Mouse (Mus musculus) heart, embryonic 13.5 days (tissue): ENCODE measurements around the gene Rnaseh2a. TPM values are rescaled to one million over a fixed set of nuclear protein-coding genes. Genes with fewer than 3 reads are reported as not detected.
"Not testable (repeated sequence)": the region's sequence is repeated elsewhere in the genome, so short reads cannot be mapped to it uniquely, and the experiment has no call there.

Source experiments
- ATAC-seq: fragments of 200-750 bp; cut with Nextera tagmentation; 2 replicates; pipeline ENCODE4 v1.8.0; 2017; ENCODE audit warnings: moderate TSS enrichment; ENCODE audit not compliant: insufficient number of reproducible peaks, low FRiP score, low TSS enrichment; ENCODE audit errors: extremely low read depth
- H3K27ac ChIP-seq: fragments of 300-500 bp; sonication (generic); replicated peaks from 2 replicates; pipeline ENCODE4 v1.5.1; 2015; ENCODE audit warnings: moderate library complexity, mild to moderate bottlenecking, inconsistent platforms
- H3K27me3 ChIP-seq: fragments of 300-500 bp; sonication (generic); replicated peaks from 2 replicates; pipeline ENCODE4 v1.6.1; 2015; ENCODE audit warnings: mild to moderate bottlenecking, inconsistent platforms
- H3K36me3 ChIP-seq: fragments of 300-500 bp; sonication (generic); 2 replicates; pipeline ENCODE4 v1.6.1; 2015; ENCODE audit warnings: mild to moderate bottlenecking, inconsistent platforms
- H3K4me1 ChIP-seq: fragments of 300-500 bp; sonication (generic); 2 replicates; pipeline ENCODE4 v1.6.1; 2015; ENCODE audit warnings: inconsistent platforms
- H3K4me2 ChIP-seq: fragments of 300-500 bp; sonication (generic); 2 replicates; pipeline ENCODE4 v1.6.1; 2015; ENCODE audit warnings: inconsistent platforms, mild to moderate bottlenecking, moderate library complexity
- H3K4me3 ChIP-seq: fragments of 300-500 bp; sonication (generic); 2 replicates; pipeline ENCODE4 v1.5.1; 2015; ENCODE audit warnings: moderate library complexity, mild to moderate bottlenecking, inconsistent platforms
- H3K9ac ChIP-seq: fragments of 300-500 bp; sonication (generic); 2 replicates; pipeline ENCODE4 v1.6.1; 2015; ENCODE audit warnings: inconsistent platforms, mild to moderate bottlenecking, moderate library complexity
- H3K9me3 ChIP-seq: fragments of 300-500 bp; sonication (generic); 2 replicates; pipeline ENCODE4 v1.6.1; 2016; ENCODE audit warnings: inconsistent platforms
- WGBS: fragments of 180-500 bp; shearing (Covaris S2); methylation state at CpG from one replicate; pipeline ENCODE4 v1.1.7; 2015; ENCODE audit warnings: mixed read lengths; 5-methylcytosine and 5-hydroxymethylcytosine counted together
- microRNA-seq: library from miRNA; unstranded; fragments of <30 nt; microRNA quantifications from one replicate; pipeline ENCODE4, GENCODE M21; 2016
- polyA plus RNA-seq: library from polyadenylated mRNA; unstranded; fragments of >200 nt; fragmentation: Nextera tagmentation; extraction: Ambion mirVana; gene quantifications from 2 replicates; pipeline ENCODE4 v1.2.1, GENCODE M21; 2015

Rnaseh2a gene
- polyA plus RNA-seq, 1 experiment from 2014 or later, result 82.8 TPM

- no peak for ATAC-seq
- peak overlapping the region; percentile 85 for H3K9ac ChIP-seq
- H3K27me3 ChIP-seq, result peaks cover 62% of the 10 kb centered on the region
- H3K9me3 ChIP-seq, result peaks cover 4% of the 10 kb centered on the region; the same call in 1 of the 2 replicates
- H3K4me3 ChIP-seq, result peak overlapping the region; percentile 59
- no peaks in the 10 kb centered on the region for H3K36me3 ChIP-seq
- peak overlapping the region; percentile 40; the same call in 1 of the 2 replicates for H3K27ac ChIP-seq
- WGBS, result 46% methylated on average over 20 of the region's 20 CpGs
- peaks cover 18% of the 10 kb centered on the region for H3K4me1 ChIP-seq
- H3K4me2 ChIP-seq, result peak overlapping the region; percentile 91
Observed at GRCm38 (mm10) chr8:84909162-84909767, 60.3 kb downstream of the Rnaseh2a start.

- Histone ChIP-seq H3K27ac (peak within 1 kb of the TSS; percentile 52), H3K4me2 (peak within 1 kb of the TSS; percentile 91), H3K4me1 (peaks cover 18% of the 10 kb centered on the region), H3K36me3 (no peaks in the 10 kb centered on the region), H3K27me3 (peaks cover 57% of the 10 kb centered on the region), H3K4me3 (peak within 1 kb of the TSS; percentile 59), H3K9me3 (no peaks in the 10 kb centered on the region), H3K9ac (peak within 1 kb of the TSS; percentile 85)
- ATAC-seq, result peak; percentile 86
- WGBS, result 1% methylated on average over 45 of the region's 45 CpGs
Observed at GRCm38 (mm10) chr8:84908421-84909161, 61.0 kb downstream of the Rnaseh2a start, which contains the start of gene Dnase2a. Dnase2a (plus strand) TSS chr8:84908560.

- WGBS, result 36% methylated on average over 7 of the region's 7 CpGs
- Histone ChIP-seq H3K27me3 (peaks cover 52% of the 10 kb centered on the region), H3K27ac (peak overlapping the region; percentile 52; the same call in 1 of the 2 replicates), H3K4me1 (peaks cover 16% of the 10 kb centered on the region), H3K4me3 (peak overlapping the region; percentile 59), H3K4me2 (peak overlapping the region; percentile 91), H3K9ac (peak overlapping the region; percentile 67)
- not testable (repeated sequence) for H3K36me3 ChIP-seq, ATAC-seq, H3K9me3 ChIP-seq
Observed at GRCm38 (mm10) chr8:84907979-84908378, 61.6 kb downstream of the Rnaseh2a start.

GRCm38 (mm10) chr8:84907493-84907892 lies 62.1 kb downstream of the Rnaseh2a start:
- Histone ChIP-seq H3K9ac (no peak overlapping the region), H3K4me2 (no peak overlapping the region), H3K9me3 (no peaks in the 10 kb centered on the region), H3K36me3 (no peaks in the 10 kb centered on the region), H3K4me3 (no peak overlapping the region), H3K4me1 (peaks cover 16% of the 10 kb centered on the region), H3K27ac (no peak overlapping the region), H3K27me3 (peaks cover 47% of the 10 kb centered on the region)
- ATAC-seq, result no peak
- WGBS, result 73% methylated on average over 8 of the region's 8 CpGs

GRCm38 (mm10) chr8:84907037-84907436 lies 62.5 kb downstream of the Rnaseh2a start:
- WGBS, result 91% methylated on average over 9 of the region's 9 CpGs
- Histone ChIP-seq H3K9ac (no peak overlapping the region), H3K36me3 (no peaks in the 10 kb centered on the region), H3K4me2 (no peak overlapping the region), H3K9me3 (no peaks in the 10 kb centered on the region), H3K27ac (no peak overlapping the region), H3K4me3 (no peak overlapping the region), H3K4me1 (peaks cover 16% of the 10 kb centered on the region), H3K27me3 (peaks cover 42% of the 10 kb centered on the region)
- ATAC-seq, result no peak

Small RNA genes lying within 50 kb of the gene (microRNA-seq; reads per million reads assigned to microRNA genes)
- not detected for gene Gm24197

Other genes with a start within 250 kb of the Rnaseh2a start
- gene G430095P16Rik, start 246.8 kb downstream of the Rnaseh2a start, polyA plus RNA-seq, result 7.8 and 8.9 TPM in 2 replicates
- gene Nfix, start 169.4 kb downstream of the Rnaseh2a start, polyA plus RNA-seq, result 10.0 and 11.7 TPM in 2 replicates
- gene Dand5, start 146.9 kb downstream of the Rnaseh2a start, polyA plus RNA-seq, result 6.3 and 6.6 TPM in 2 replicates
- gene Gadd45gip1, start 138.2 kb downstream of the Rnaseh2a start, polyA plus RNA-seq, result 50.2 and 52.3 TPM in 2 replicates
- gene Rad23a, start 129.1 kb downstream of the Rnaseh2a start, polyA plus RNA-seq, result 108 and 123 TPM in 2 replicates
- 711 and 772 TPM in 2 replicates for gene Calr, start 122.8 kb downstream of the Rnaseh2a start, polyA plus RNA-seq
- 58.3 and 63.1 TPM in 2 replicates for gene Farsa, start 112.8 kb downstream of the Rnaseh2a start, polyA plus RNA-seq
- 37.2 and 38.5 TPM in 2 replicates for gene Syce2, start 97.7 kb downstream of the Rnaseh2a start, polyA plus RNA-seq
- gene Gcdh, start 75.8 kb downstream of the Rnaseh2a start, polyA plus RNA-seq, result 31.0 and 37.5 TPM in 2 replicates
- gene Klf1, start 67.8 kb downstream of the Rnaseh2a start, polyA plus RNA-seq, result 4.9 and 15.6 TPM in 2 replicates
- gene Dnase2a, start 61.2 kb downstream of the Rnaseh2a start, polyA plus RNA-seq, result 5.3 and 5.9 TPM in 2 replicates
- 0.11 and 0.19 TPM in 2 replicates for gene Mast1, start 32.4 kb downstream of the Rnaseh2a start, polyA plus RNA-seq
- 0.17 and 0.32 TPM in 2 replicates for gene Rtbdn, start 22.8 kb downstream of the Rnaseh2a start, polyA plus RNA-seq
- not detected in 2 replicates for gene Gm49661, start 334 bp downstream of the Rnaseh2a start, polyA plus RNA-seq
- gene Prdx2, start 180 bp downstream of the Rnaseh2a start, polyA plus RNA-seq, result 733 and 747 TPM in 2 replicates
- 12.8 and 12.9 TPM in 2 replicates for gene Junb, start 9.0 kb upstream of the Rnaseh2a start, polyA plus RNA-seq
- 7.2 and 7.3 TPM in 2 replicates for gene Hook2, start 20.8 kb upstream of the Rnaseh2a start, polyA plus RNA-seq
- gene Best2, start 44.8 kb upstream of the Rnaseh2a start, polyA plus RNA-seq, result not detected in 2 replicates
- gene Asna1, start 55.5 kb upstream of the Rnaseh2a start, polyA plus RNA-seq, result 113 and 127 TPM in 2 replicates
- gene Trir, start 57.1 kb upstream of the Rnaseh2a start, polyA plus RNA-seq, result 73.4 and 75.1 TPM in 2 replicates
- 23.2 and 25.3 TPM in 2 replicates for gene Tnpo2, start 67.1 kb upstream of the Rnaseh2a start, polyA plus RNA-seq
- gene Fbxw9, start 90.3 kb upstream of the Rnaseh2a start, polyA plus RNA-seq, result 18.5 and 19.8 TPM in 2 replicates
- 0.57 TPM in 1 of 2 replicates, not detected in the other for gene Gm5741, start 98.2 kb upstream of the Rnaseh2a start, polyA plus RNA-seq
- gene Dhps, start 102.0 kb upstream of the Rnaseh2a start, polyA plus RNA-seq, result 51.9 and 60.4 TPM in 2 replicates
- 118 and 120 TPM in 2 replicates for gene Wdr83os, start 111.0 kb upstream of the Rnaseh2a start, polyA plus RNA-seq
- 37.7 and 38.7 TPM in 2 replicates for gene Wdr83, start 111.5 kb upstream of the Rnaseh2a start, polyA plus RNA-seq
- 30.5 and 31.1 TPM in 2 replicates for gene Man2b1, start 113.5 kb upstream of the Rnaseh2a start, polyA plus RNA-seq
- gene Zfp791, start 153.3 kb upstream of the Rnaseh2a start, polyA plus RNA-seq, result 1.0 and 1.2 TPM in 2 replicates
- gene Cks1brt, start 182.2 kb upstream of the Rnaseh2a start, polyA plus RNA-seq, result not detected in 2 replicates